Mouse (Mus musculus): ENCODE data around the gene Cdh3. TPM values are rescaled to one million over a fixed set of nuclear protein-coding genes. Genes with fewer than 3 reads are reported as not detected.

Gene Cdh3
- total and polyA plus RNA-seq, 3 experiments: not detected

DNA sequence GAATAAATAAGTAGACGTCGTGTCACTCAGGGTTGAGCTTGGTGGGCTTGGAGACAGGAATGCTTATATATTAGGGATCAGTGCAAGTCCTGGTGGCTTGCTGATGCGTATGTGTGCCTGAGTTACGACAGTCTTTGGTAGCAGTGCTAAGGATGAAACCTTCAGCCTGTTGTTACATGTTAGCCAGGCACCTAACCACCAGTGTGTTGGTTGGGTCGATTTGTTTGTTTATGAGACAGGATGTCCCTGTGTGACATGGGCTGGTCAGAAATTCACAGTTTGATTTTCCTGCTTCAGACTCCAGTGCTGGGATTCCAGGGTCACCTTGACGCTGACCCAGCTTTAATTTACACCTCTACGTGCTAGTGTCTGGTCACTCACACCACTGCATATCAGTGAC lies 95.0 kb downstream of the Cdh3 start:
- H3K27me3 ChIP-seq (ENCODE audit: control insufficient read depth in 1 of 2, insufficient read depth in 2 of 2, low read length in 2 of 2): peaks cover 4 to 8% of the 10 kb centered on the region in 2 experiments

GRCm38 (mm10) chr8:106606121-106606520 lies 95.4 kb downstream of the Cdh3 start:
- H3K4me3 ChIP-seq (ENCODE audit: control insufficient read depth in 1 of 2, insufficient read depth in 1 of 2, low read depth in 2 of 2, low read length in 2 of 2): no peak overlapping the region
- no peak overlapping the region for H3K9ac ChIP-seq (ENCODE audit: control insufficient read depth, low read depth, low read length, poor library complexity, severe bottlenecking)
- peaks cover 4 to 8% of the 10 kb centered on the region in 2 experiments for H3K27me3 ChIP-seq (ENCODE audit: control insufficient read depth in 1 of 2, insufficient read depth in 2 of 2, low read length in 2 of 2)
- H3K79me2 ChIP-seq (ENCODE audit: control insufficient read depth, insufficient read depth, low read length, poor library complexity): no peaks in the 10 kb centered on the region
- H3K9me3 ChIP-seq (replicated peaks; ENCODE audit: insufficient read depth, low read length): no peaks in the 10 kb centered on the region
- H3K4me1 ChIP-seq (ENCODE audit: control insufficient read depth in 1 of 2, insufficient read depth in 2 of 2, low read length in 2 of 2): no peaks in the 10 kb centered on the region
- no peak overlapping the region for H3K27ac ChIP-seq (ENCODE audit: control insufficient read depth, low read depth, low read length)
- TF ChIP-seq TAL1 (IDR thresholded peaks at IDR 0.05; ENCODE audit: low read length): no peak
- TF ChIP-seq NELFE (IDR thresholded peaks at IDR 0.05; ENCODE audit: low read depth, low read length): no peak
- DNase-seq (ENCODE audit: low read depth, low spot score): no peak
- no peaks in the 10 kb centered on the region for H3K36me3 ChIP-seq (ENCODE audit: control insufficient read depth in 1 of 2, insufficient read depth in 2 of 2, low read length in 2 of 2)

More for the DNA sequence above, 95.0 kb downstream of the Cdh3 start:
- no peak for DNase-seq (ENCODE audit: low read depth, low spot score)
- H3K79me2 ChIP-seq (ENCODE audit: control insufficient read depth, insufficient read depth, low read length, poor library complexity): no peaks in the 10 kb centered on the region
- TF ChIP-seq USF1 (IDR thresholded peaks at IDR 0.05; ENCODE audit: low read depth, low read length) (no peak), E2F4 (IDR thresholded peaks at IDR 0.05; ENCODE audit: borderline replicate concordance, low read depth, low read length) (no peak), NRF1 (IDR thresholded peaks at IDR 0.05; ENCODE audit: insufficient read depth, low read depth, low read length, poor library complexity, severe bottlenecking) (no peak), ZC3H11A (IDR thresholded peaks at IDR 0.05; ENCODE audit: low read depth, low read length) (no peak), RCOR1 (IDR thresholded peaks at IDR 0.05; ENCODE audit: low read depth, low read length) (no peak), CHD1 (IDR thresholded peaks at IDR 0.05; ENCODE audit: low read depth, low read length) (no peak), MAX (IDR thresholded peaks at IDR 0.05; ENCODE audit: low read length) (no peak), CTCF (IDR thresholded peaks at IDR 0.05 in 2 of 3, conservative IDR thresholded peaks at IDR 0.05 in 1 of 3; ENCODE audit: control insufficient read depth in 1 of 3, insufficient read depth in 1 of 3, low read depth in 2 of 3, low read length in 3 of 3, poor library complexity in 1 of 3, severe bottlenecking in 1 of 3) (no peak), TCF12 (IDR thresholded peaks at IDR 0.05; ENCODE audit: low read depth, low read length) (no peak), USF2 (IDR thresholded peaks at IDR 0.05; ENCODE audit: borderline replicate concordance in 1 of 2, insufficient read depth in 1 of 2, low read depth in 1 of 2, low read length in 2 of 2) (no peak), RAD21 (IDR thresholded peaks at IDR 0.05; ENCODE audit: low read depth, low read length) (no peak), SIN3A (IDR thresholded peaks at IDR 0.05; ENCODE audit: low read length) (no peak), EP300 (IDR thresholded peaks at IDR 0.05; ENCODE audit: low read depth in 1 of 2, low read length in 2 of 2) (no peak), ZMIZ1 (IDR thresholded peaks at IDR 0.05; ENCODE audit: low read depth, low read length) (no peak), ETS1 (IDR thresholded peaks at IDR 0.05; ENCODE audit: low read depth, low read length) (no peak), HCFC1 (IDR thresholded peaks at IDR 0.05; ENCODE audit: low read depth, low read length) (no peak)
- no peak overlapping the region for H3K9ac ChIP-seq (ENCODE audit: control insufficient read depth, low read depth, low read length, poor library complexity, severe bottlenecking)
- no peaks in the 10 kb centered on the region for H3K36me3 ChIP-seq (ENCODE audit: control insufficient read depth in 1 of 2, insufficient read depth in 2 of 2, low read length in 2 of 2)
- H3K4me3 ChIP-seq (ENCODE audit: control insufficient read depth in 1 of 2, insufficient read depth in 1 of 2, low read depth in 2 of 2, low read length in 2 of 2): no peak overlapping the region
- H3K27ac ChIP-seq (ENCODE audit: control insufficient read depth, low read depth, low read length): no peak overlapping the region
- no peaks in the 10 kb centered on the region for H3K4me1 ChIP-seq (ENCODE audit: control insufficient read depth in 1 of 2, insufficient read depth in 2 of 2, low read length in 2 of 2)
- no peaks in the 10 kb centered on the region for H3K9me3 ChIP-seq (replicated peaks; ENCODE audit: insufficient read depth, low read length)

Measured in MEL (cell line).